Mouse (Mus musculus) liver, postnatal 0 days (tissue): Measurements from ENCODE around the gene Rad23a.

Experiments used
- CTCF ChIP-seq: sonication (generic); IDR thresholded peaks from 2 replicates; pipeline ENCODE4 v1.5.1; 2016; ENCODE audit warnings: antibody characterized with exemption, low read depth
- EP300 ChIP-seq: IDR thresholded peaks from 2 replicates; pipeline ENCODE4 v1.6.1; 2016; ENCODE audit warnings: antibody characterized with exemption, low read depth, mild to moderate bottlenecking

DNA sequence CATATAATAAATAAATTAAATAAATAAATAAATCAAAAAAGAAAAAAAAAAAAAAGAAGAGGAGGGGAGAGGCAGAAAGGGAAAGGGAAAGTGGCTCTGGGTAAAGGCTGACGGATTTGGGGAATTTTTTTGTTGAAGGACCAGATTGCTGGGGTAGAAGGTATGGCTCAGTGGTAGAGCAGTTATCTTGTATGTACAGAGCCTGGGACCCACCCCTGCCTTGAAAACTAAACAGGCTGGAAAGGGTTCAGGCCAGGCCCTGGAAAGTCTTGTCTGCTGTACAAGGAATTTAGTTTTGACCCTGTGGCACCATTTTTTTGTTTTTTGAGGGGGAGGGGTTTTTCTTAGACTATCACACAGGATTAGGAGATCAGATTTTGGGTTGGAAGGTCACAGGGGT lies 38.5 kb upstream of the Rad23a start:
- TF ChIP-seq CTCF, result no peak
- TF ChIP-seq EP300, result no peak
